Mouse (Mus musculus): ENCODE data around the gene Gm17019. TPM values are rescaled to one million over a fixed set of nuclear protein-coding genes. Genes with fewer than 3 reads are reported as not detected.

Gm17019 gene
- not detected for polyA plus RNA-seq (2015; fragmentation: Illumina TruSeq; extraction: RNeasy Lipid Tissue Mini Kit (QIAGEN cat#74804); ENCODE audit: low read depth, low replicate concordance)

GRCm38 (mm10) chr5:15032898-15033297 is at the start of gene Gm17019:
Gene Gm17019 (minus strand): TSS chr5:15032998.

Other genes with a start within 250 kb of the Gm17019 start
- gene Gm9758, start 118.1 kb downstream of the Gm17019 start, polyA plus RNA-seq (2015; fragmentation: Illumina TruSeq; extraction: RNeasy Lipid Tissue Mini Kit (QIAGEN cat#74804); ENCODE audit: low read depth, low replicate concordance): not detected
- gene Speer4e, start 94.6 kb downstream of the Gm17019 start, polyA plus RNA-seq (2015; fragmentation: Illumina TruSeq; extraction: RNeasy Lipid Tissue Mini Kit (QIAGEN cat#74804); ENCODE audit: low read depth, low replicate concordance): not detected
- gene Gm10354, start 54.1 kb downstream of the Gm17019 start, polyA plus RNA-seq (2015; fragmentation: Illumina TruSeq; extraction: RNeasy Lipid Tissue Mini Kit (QIAGEN cat#74804); ENCODE audit: low read depth, low replicate concordance): not detected